Mouse (Mus musculus) liver, postnatal 0 days (tissue): ENCODE results near the gene Nup205. TPM values are rescaled to one million over a fixed set of nuclear protein-coding genes. Genes with fewer than 3 reads are reported as not detected.

Experiments used
- ATAC-seq: fragments of 200-750 bp; cut with Nextera tagmentation; 2 replicates; pipeline ENCODE4 v1.8.0; 2017; ENCODE audit warnings: mild to moderate bottlenecking, moderate library complexity
- DNase-seq: peaks from one replicate; pipeline ENCODE4 v3.0.0-alpha.2; 2016
- H3K27ac ChIP-seq: fragments of 300-500 bp; sonication (generic); 2 replicates; pipeline ENCODE4 v1.5.1; 2014; ENCODE audit warnings: antibody characterized with exemption, moderate library complexity, mild to moderate bottlenecking, low read depth
- H3K27me3 ChIP-seq: fragments of 300-500 bp; sonication (generic); 2 replicates; pipeline ENCODE4 v1.6.1; 2014; ENCODE audit warnings: low read length, control low read depth, mixed read lengths; ENCODE audit not compliant: insufficient read depth
- H3K36me3 ChIP-seq: fragments of 300-500 bp; sonication (generic); replicated peaks from 2 replicates; pipeline ENCODE4 v1.6.1; 2014; ENCODE audit warnings: mild to moderate bottlenecking, control low read depth, low read length, moderate library complexity, mixed read lengths; ENCODE audit not compliant: insufficient read depth
- H3K4me1 ChIP-seq: fragments of 300-500 bp; sonication (generic); 2 replicates; pipeline ENCODE4 v1.6.1; 2014; ENCODE audit warnings: antibody characterized with exemption, mild to moderate bottlenecking, control low read depth; ENCODE audit not compliant: insufficient read depth
- H3K4me2 ChIP-seq: fragments of 300-500 bp; sonication (generic); 2 replicates; pipeline ENCODE4 v1.6.1; 2014; ENCODE audit warnings: low read depth, mild to moderate bottlenecking, low read length, moderate library complexity, mixed read lengths
- H3K4me3 ChIP-seq: fragments of 300-500 bp; sonication (generic); 2 replicates; pipeline ENCODE4 v1.5.1; 2014; ENCODE audit warnings: low read depth, low read length
- H3K9ac ChIP-seq: fragments of 300-500 bp; sonication (generic); replicated peaks from 2 replicates; pipeline ENCODE4 v1.6.1; 2014; ENCODE audit warnings: mild to moderate bottlenecking, moderate library complexity
- H3K9me3 ChIP-seq: fragments of 300-500 bp; sonication (generic); 2 replicates; pipeline ENCODE4 v1.6.1; 2016; ENCODE audit warnings: mild to moderate bottlenecking, control low read depth, low read length, mixed read lengths
- CTCF ChIP-seq: sonication (generic); IDR thresholded peaks from 2 replicates; pipeline ENCODE4 v1.5.1; 2016; ENCODE audit warnings: antibody characterized with exemption, low read depth
- EP300 ChIP-seq: IDR thresholded peaks from 2 replicates; pipeline ENCODE4 v1.6.1; 2016; ENCODE audit warnings: antibody characterized with exemption, low read depth, mild to moderate bottlenecking
- WGBS: fragments of 180-500 bp; shearing (Covaris S2); extraction: QIAGEN DNeasy Blood & Tissue Kit; methylation state at CpG from one replicate; pipeline ENCODE4 v1.1.7; 2014; ENCODE audit not compliant: insufficient replicate concordance; 5-methylcytosine and 5-hydroxymethylcytosine counted together
- polyA plus RNA-seq: library from polyadenylated mRNA; unstranded; fragments of >200 nt; fragmentation: Nextera tagmentation; extraction: Ambion mirVana; gene quantifications from 2 replicates; pipeline ENCODE4 v1.2.1, GENCODE M21; 2015

Nup205 gene
- polyA plus RNA-seq, 1 experiment from 2014 or later = 6.3 TPM

DNA sequence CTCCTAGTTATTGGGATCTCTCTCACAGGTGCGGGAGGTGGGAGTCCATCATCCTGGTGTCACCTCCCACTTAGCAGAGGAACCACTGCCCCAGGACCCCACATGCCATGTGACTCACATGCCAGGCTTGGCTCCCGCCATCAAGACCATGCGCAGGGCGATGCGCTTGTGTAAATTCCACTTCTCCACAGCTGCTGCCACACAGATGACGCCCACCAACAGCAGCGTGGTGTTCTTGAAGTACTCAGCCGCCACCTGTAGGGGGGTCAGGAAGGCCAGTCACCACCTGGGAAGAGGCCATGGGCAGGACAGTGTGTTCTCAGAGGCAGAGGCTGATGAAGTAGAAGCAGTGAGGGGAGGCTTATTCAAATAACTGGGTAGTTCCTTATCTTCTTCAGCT is 112.5 kb downstream of the Nup205 start:
- Histone ChIP-seq H3K4me2 (no peak overlapping the region), H3K9me3 (no peaks in the 10 kb centered on the region), H3K27ac (no peak overlapping the region), H3K36me3 (no peaks in the 10 kb centered on the region), H3K27me3 (no peaks in the 10 kb centered on the region), H3K9ac (no peak overlapping the region), H3K4me1 (peaks cover 6% of the 10 kb centered on the region; the same call in 1 of the 2 replicates), H3K4me3 (no peak overlapping the region)
- 85% methylated on average over 8 of the region's 8 CpGs for WGBS
- TF ChIP-seq EP300 (no peak), CTCF (0 out of 2 replicates have a peak, but pooled peaks have one; percentile 17)
- ATAC-seq = no peak
- no peak for DNase-seq

DNA sequence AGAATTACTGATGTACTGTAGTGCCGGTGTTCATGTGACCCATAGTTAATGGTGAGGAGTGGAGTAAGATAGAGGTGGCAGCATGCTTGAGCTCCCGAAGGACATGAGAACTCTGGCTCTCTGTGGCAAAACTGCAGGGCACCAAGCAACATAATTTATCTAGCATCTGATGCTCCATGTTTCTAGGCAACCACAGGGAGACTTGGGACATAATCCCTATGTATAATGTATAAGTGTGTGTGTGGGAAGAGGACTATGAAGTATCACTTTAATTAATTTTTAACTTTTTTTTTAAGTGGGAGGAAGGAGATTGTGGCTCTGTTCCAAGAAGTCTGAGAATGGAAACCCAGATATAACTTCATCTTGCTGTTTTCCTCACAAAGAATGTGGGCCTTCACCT is 117.7 kb downstream of the Nup205 start:
- no peak overlapping the region for H3K4me2 ChIP-seq
- H3K4me3 ChIP-seq = no peak overlapping the region
- DNase-seq (no peak), ATAC-seq (no peak)
- no peak for TF ChIP-seq CTCF
- no peak for TF ChIP-seq EP300
- H3K27ac ChIP-seq = no peak overlapping the region
- H3K9me3 ChIP-seq = no peaks in the 10 kb centered on the region
- H3K4me1 ChIP-seq = peaks cover 16% of the 10 kb centered on the region
- H3K36me3 ChIP-seq = no peaks in the 10 kb centered on the region
- no peak overlapping the region for H3K9ac ChIP-seq
- WGBS = 88% methylated on average over 2 of the region's 2 CpGs
- H3K27me3 ChIP-seq = no peaks in the 10 kb centered on the region

DNA sequence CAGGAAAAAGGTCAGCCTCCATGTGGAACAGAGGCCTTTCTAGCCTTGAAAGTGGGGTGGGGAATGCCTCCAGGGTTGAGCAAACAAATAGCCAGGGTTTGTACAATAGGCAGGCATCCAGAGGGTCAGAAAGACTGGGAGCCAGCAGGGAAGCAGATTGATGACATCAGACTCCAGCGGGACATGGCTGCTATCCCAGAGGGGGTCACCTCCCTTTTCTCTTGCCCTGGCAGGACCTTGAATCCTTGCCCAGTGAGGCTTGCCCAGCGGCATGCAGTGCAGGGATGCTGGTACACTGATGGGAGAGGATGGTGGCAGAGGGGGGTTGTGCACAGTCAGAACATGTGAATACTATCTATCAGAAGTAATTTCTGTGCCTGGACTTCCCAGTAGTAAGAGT is 119.8 kb downstream of the Nup205 start:
- Histone ChIP-seq H3K36me3 (no peaks in the 10 kb centered on the region), H3K27me3 (no peaks in the 10 kb centered on the region), H3K4me1 (peaks cover 16% of the 10 kb centered on the region), H3K9me3 (no peaks in the 10 kb centered on the region), H3K4me2 (no peak overlapping the region), H3K27ac (no peak overlapping the region), H3K9ac (no peak overlapping the region), H3K4me3 (no peak overlapping the region)
- 44% methylated on average over 2 of the region's 2 CpGs for WGBS
- ATAC-seq (peak; percentile 75), DNase-seq (peak; percentile 21)
- TF ChIP-seq EP300 (no peak), CTCF (no peak)

Other genes with a start within 250 kb of the Nup205 start
- gene Slc23a4, start 189.0 kb upstream of the Nup205 start, polyA plus RNA-seq = 0.12 TPM in 1 of 2 replicates, not detected in the other
- 10.1 and 10.7 TPM in 2 replicates for gene Cnot4, start 43.7 kb upstream of the Nup205 start, polyA plus RNA-seq
- gene Slc13a4, start 130.7 kb downstream of the Nup205 start, polyA plus RNA-seq = 0.02 TPM in 1 of 2 replicates, not detected in the other
- gene Fam180a, start 148.7 kb downstream of the Nup205 start, polyA plus RNA-seq = 0.26 and 1.1 TPM in 2 replicates